Mouse (Mus musculus) cerebellum, postnatal 10 days (tissue): ENCODE results near the gene Bub3.
A peak's percentile ranks its signal among the peaks of the same experiment; 100 is the strongest.

Experiments used
- DNase-seq, 2 experiments: peaks; one replicate each; pipeline ENCODE4 v3.0.0; 2021; ENCODE audit warnings: mixed read lengths in 2 of 2

Gene Bub3

DNA sequence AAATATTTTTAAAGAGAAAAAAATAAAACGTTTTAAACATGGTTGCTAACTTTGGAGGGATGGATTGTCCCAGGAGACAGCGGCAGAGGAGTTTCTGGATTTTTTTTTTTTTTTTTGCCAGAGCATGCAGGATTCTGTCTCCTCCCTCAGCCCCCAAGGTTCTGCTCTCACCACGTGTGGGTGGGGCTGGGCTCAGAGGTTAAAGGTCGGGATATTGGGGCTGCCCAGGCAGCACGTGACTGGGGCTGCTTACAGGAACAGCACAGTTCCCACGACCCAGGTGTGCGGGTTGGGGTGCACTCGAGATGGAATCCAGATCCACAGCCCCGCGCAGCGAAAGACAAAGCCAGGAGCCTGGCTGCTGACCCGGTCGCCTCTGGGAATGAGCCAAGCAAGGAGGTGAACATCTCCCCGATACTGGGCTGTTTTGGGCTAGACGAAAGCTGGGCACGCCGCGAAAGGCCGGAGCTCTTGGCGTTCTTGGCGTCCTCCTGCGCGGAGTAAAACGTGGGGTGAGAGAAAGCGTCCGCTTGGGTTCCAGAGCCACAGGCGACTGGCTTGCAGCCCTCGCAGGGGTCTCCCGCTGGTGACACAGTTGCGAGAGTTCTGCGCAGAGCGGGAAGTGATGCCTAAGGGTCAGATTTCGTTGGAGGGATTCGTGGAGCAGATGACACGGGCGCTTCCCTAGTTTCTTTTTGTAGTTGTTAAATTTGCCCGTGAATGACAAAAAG, 3.3 kb upstream of the Bub3 start:
- peak; percentile 44 to 52 for DNase-seq

DNA sequence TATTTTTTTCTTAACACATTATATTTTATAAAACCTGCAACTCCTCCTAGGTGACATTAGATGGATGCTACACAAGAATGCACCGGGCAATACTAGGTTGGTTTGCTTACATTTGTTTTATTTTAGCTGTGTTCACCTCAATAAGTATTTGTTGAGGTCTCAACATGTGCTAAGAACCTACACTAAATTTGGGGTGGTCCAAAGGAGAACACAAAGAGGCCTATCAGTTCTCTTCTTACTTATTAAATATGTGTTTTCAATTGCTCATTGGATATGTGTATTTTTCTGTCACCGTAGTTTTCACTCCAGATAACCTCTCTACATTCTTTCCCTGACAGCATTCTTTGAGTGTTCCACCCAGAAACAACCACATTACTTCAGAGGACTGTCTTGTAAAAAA, 2.3 kb upstream of the Bub3 start:
- DNase-seq, result no peak

- DNase-seq, result no peak
Observed at GRCm38 (mm10) chr7:131560697-131561042, 648 bp downstream of the Bub3 start.

DNA sequence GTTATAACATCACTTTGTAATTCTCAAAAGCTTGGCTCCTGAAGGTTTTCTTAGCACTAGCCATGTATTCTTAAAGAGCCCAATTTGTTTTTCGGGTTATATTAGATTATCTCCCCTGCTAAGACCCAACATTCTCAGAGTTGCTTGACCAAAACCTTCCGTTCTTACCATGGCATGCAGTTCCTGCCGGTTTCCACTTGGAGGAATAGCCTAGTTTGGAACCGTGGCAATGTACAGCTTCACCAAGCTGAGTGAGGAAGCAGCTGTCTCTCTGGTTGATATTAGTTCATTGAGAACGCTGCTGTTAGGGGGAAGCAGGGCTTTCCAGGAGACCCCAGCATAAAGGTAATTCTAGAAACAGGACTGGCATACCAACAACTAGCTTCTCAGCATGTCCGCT, 15.2 kb downstream of the Bub3 start:
- peak in 1 of 2 experiments; percentile 19 for DNase-seq

- no peak for DNase-seq
Observed at GRCm38 (mm10) chr7:131582178-131582577, 22.2 kb downstream of the Bub3 start.

- no peak for DNase-seq
Observed at GRCm38 (mm10) chr7:131585551-131585950, 25.5 kb downstream of the Bub3 start.

GRCm38 (mm10) chr7:131597779-131598482, 37.9 kb downstream of the Bub3 start:
- peak; percentile 38 to 40 for DNase-seq

DNA sequence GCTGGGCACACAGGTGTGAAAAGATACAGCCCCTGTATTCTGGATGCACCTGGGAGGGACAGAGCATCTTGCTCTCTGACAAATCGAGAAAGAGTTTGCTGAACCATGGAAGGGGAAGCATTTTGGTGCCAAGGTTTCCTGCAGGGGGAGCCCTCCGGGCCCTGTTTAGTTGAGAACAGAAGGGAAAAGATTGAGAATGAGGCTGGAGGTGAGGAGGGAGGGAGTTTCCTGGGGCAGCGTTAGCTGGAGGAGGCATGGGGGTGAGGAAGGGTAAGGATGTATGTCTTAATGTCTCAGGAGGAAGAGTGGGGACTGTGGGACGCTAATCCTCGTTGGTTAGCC, 38.4 kb downstream of the Bub3 start:
- peak; percentile 67 to 70 for DNase-seq

GRCm38 (mm10) chr7:131602106-131602505, 42.1 kb downstream of the Bub3 start:
- DNase-seq, result no peak

DNA sequence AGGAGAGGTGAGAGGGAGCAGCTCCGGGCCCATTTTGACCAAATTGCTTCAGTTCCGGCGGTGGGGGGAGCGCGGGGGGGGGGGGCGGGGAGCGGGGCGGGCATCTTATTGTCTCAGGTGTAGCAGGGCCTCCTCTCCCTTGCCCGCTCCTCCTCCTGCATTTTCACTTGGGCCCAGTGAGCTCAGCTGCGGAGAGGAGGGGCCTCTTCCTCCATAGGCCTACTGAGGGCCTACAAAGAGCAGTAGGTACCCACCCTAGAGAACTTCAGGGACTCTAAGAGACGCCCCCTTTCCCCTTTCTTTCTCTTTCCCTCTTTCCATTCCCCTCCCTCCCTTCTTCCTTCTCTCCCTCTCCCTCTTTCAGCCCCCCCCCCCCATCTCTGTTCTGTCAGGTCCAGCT, 43.2 kb downstream of the Bub3 start:
- no peak for DNase-seq

DNA sequence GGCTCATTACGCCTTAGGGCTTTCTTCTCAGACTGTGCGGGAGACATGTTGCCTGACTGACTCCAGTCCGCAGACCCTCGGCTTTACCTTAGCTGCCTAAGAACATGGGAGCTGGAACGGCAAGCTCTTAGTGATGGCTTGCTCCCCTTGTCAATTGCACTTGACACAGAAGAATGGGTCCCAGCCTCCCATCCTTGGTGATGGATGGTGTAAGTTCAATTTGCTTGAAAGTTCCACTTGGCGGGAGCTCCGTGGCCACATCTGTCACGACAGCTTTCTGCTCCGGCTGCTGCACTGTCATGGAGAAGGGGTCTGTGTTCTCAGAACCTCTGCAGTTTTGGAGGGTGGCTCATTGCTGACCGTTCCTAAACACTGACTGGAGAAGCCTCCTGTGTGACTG, 44.9 kb downstream of the Bub3 start:
- peak in 1 of 2 experiments; percentile 31 for DNase-seq

GRCm38 (mm10) chr7:131605481-131605880, 45.5 kb downstream of the Bub3 start:
- peak; percentile 57 to 64 for DNase-seq

DNA sequence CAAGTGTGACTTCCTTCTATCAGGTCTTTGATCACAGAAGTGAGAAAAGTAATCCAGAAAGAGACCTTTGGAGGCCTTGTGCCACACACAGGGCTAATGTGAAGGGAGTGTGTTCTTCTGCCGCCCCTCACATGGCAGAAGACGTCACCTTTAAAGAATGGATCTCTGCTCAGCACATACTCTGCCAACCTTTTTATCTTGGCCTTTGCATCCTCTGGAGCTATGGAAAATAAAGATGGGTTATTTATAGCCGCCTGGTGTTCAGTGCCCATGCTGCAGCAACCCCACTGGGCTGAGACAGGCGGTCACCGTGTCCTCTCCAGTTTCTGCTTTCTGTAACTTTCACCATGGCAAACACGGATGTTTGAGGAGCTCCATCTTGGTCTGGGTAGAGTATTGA, 48.0 kb downstream of the Bub3 start:
- DNase-seq, result no peak

- no peak for DNase-seq
Observed at GRCm38 (mm10) chr7:131609677-131610076, 49.7 kb downstream of the Bub3 start.
